Mouse (Mus musculus): ENCODE results near the gene Gsk3a.

The Gsk3a gene

DNA sequence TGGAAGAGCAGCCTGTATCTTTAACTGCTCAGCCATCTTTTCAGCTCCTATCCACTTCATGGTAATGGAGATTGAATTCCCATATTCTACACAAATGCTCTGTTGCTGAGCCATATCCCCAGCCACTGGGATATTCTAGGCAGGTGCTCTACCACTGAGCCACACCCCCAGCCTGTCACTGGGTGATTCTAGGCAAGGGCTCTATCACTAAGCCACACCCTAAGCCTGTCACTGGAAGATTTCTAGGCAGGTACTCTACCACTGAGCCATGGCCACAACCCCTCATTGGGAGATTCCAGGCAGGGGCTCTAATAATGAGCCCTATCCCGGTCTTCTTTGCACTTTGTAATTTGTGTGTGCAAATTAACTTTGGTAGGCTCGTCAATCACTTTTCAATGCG is 42.5 kb downstream of the Gsk3a start:
- no peak for DNase-seq (ENCODE audit: extremely low read depth, insufficient read length, low spot score)

DNA sequence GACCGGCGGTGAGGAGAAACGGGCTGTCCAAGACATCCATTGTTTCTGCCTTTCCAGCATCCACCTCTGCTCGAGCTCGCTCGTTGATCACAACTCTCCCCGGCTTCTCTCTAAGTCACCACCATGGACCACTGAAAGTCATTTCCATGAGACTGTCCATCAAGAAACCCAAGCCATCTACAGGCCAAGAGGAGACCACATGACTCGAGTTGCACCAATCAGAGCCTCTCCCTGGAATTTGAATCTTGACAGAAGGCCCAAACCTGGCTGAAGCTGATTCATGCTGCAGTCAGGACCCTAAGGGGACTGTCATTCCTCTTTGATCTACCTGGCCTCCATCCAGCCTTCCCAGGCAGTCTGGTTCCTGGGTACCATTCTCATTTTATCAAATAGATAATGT is 45.5 kb downstream of the Gsk3a start:
- DNase-seq (ENCODE audit: extremely low read depth, insufficient read length, low spot score): no peak

DNA sequence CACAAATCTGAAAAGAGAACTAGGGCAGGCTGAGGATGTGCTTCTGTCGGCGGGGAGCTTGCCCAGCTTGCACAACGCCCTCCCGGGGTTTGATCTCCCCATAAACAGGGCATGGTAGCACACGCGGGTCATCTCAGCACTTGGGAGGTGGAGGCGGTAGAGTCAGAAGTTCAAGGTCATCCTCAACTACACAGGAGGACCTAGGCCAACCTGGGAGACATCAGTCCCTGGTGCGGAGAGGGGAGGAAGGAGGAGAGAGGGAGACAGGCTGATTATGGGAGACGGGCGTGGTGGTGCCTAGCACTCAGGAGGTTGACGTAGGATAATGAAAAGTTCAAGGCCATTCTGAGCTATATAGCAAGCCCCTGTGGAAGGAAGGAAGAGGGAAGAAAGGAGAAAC is 46.8 kb downstream of the Gsk3a start:
- DNase-seq (ENCODE audit: extremely low read depth, insufficient read length, low spot score): no peak

DNA sequence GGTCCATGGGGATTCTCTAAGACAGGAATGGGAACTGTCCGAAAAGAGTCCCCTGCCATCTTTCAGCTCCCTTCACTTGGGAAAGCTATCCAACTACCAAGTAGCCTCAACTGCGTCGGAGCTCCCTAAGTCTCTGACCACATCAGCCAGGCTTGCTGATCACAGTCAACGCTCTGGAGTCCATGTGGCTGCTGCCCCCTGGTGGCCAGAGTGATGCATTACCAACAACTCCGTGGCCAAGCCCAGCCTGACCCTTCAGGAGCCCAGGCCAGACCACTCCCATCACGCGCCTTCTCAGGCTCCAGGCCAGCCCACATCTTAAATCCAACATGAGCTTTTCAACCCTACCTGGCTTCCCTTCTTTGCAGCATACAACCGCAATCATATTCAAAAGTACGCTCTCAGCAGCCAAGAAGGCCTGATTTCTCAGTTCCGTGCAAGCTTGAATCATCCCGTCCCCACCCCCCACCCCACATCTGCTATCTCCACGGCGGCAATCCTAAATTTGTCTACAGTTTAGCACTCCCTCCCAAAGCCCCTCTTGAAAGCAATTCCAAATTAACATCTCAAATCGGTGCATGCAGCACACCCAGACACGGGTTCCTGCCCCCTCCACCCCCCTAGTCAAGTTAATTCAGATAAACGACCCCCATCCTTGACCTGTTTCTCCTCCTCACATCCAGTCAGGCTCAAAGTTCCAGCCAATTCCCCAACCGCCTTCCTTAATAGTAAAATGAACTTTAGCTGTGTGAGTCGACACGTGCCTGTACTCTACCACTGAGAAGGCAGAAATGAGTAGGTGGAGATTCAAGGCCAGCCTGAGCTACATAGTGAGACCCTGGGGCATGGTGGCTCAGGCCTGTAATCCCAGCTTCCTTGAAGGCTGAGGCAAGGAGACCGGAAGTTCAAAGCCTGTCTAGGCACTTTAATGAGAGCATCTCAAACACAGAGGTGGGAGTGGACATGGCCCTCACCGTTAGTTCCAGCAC is 49.7 kb downstream of the Gsk3a start:
- DNase-seq (ENCODE audit: extremely low read depth, insufficient read length, low spot score): peak; percentile 66

DNA sequence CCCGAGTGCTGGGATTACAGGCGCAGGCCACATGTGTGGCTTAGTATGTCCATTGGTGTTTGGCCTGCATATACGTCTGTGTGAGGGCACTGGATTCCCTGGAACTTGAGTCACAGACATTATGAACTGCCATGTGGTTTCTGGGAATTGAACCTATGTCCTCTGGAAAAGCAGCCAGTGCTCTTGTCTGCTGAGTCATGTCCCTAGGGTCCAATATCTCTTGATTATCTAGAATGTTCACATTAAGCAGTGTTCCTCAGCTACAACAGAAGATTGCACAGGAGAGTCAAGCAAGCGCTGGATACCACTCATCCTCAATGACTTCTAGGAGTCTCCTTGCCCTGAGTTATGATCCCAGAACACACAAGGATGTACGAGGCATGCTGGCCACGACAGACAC is 53.6 kb downstream of the Gsk3a start:
- no peak for DNase-seq (ENCODE audit: extremely low read depth, insufficient read length, low spot score)

DNA sequence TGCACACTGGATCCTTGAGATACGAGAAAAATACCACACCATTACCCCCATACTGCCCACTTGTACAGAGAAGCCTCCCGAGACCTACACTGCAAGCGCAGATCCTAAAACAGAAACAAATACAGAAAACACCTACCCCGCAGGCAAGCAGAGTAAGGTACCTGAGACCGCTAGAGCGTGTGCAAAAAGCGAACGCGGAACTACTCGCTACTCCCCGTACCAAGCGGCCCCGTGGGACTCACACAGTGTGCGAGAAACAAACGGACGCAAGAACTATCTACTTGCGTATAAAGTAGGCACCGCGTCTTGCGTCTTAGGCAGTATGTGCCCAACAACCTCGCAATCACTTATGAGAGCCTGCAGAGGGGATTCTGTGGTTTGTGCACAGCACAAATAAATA is 55.8 kb downstream of the Gsk3a start:
- DNase-seq (ENCODE audit: extremely low read depth, insufficient read length, low spot score): no peak

DNA sequence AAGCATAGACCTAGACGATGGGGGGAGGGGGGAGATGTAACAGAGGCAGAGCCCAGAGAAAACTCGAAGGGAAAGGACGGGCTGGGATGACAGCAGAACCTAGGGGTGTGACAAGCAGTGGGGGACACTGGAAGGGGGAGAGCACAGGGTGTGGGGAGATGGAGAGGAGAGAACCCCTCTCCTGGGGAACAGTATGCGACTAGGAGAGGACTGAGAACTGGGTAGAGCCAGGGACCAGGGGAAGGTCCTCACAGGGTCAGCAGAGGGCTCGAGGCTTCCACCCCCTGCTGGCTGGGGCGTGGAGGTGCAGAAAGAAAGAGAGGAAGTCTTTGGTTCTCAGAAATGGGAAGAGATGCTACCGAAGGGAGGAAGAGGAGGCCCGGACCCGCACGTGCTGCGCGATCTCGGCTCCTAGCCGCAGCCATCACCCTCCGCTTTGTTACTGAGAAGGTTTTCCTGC is 56.3 kb downstream of the Gsk3a start:
- DNase-seq (ENCODE audit: extremely low read depth, insufficient read length, low spot score): no peak

DNA sequence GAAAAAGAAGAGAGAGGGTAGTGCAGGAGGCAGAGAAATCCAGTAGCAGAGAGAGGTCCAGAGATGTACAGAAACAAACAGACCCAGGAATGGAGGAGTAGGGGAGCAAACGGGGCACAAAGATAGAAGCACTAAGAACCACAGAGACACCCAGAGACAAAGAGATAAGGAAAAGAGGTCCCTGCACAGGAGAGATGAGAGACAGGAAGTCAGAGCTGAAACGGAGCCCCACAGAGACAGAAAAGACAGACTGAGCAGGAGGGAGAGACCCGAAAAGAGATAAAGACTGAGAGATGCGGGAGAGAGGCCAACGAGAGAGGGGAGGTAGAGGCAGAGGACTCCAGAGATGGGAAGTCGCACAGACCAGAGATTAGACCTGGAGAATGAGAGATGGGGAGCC is 57.1 kb downstream of the Gsk3a start:
- DNase-seq (ENCODE audit: extremely low read depth, insufficient read length, low spot score): no peak

DNA sequence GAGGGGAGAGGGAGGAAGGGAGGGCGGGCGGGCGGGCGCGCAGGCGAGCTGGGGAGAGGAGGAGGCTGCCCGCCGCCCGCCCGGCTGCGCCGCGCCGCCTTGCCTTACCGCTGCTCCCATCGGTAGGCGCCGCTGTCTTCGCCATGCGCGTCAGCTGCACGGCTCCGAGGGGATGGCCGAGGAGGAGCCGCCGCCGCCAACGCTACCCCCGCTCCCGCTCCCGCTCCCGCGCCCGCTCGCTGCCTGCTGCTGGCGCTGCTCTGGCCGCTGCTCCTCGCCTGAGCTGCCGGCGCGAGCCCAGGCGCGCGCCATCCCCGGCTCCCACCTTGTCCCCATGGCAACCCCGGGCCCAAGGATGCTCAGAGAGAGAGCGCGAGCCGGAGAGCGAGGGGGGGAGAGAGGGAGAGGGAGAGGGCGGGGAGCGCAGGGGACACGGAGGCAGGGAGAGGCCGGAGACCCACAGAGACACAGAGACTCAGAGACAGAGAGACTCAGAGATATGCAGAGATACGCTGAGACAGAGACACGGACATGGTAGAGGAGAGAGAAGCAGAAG is 58.0 kb downstream of the Gsk3a start, which contains the start of gene Pou2f2:
Gene Pou2f2, minus strand, starts transcription at position 121 of the 556 bp plus-strand sequence.
- DNase-seq (ENCODE audit: extremely low read depth, insufficient read length, low spot score): no peak

DNA sequence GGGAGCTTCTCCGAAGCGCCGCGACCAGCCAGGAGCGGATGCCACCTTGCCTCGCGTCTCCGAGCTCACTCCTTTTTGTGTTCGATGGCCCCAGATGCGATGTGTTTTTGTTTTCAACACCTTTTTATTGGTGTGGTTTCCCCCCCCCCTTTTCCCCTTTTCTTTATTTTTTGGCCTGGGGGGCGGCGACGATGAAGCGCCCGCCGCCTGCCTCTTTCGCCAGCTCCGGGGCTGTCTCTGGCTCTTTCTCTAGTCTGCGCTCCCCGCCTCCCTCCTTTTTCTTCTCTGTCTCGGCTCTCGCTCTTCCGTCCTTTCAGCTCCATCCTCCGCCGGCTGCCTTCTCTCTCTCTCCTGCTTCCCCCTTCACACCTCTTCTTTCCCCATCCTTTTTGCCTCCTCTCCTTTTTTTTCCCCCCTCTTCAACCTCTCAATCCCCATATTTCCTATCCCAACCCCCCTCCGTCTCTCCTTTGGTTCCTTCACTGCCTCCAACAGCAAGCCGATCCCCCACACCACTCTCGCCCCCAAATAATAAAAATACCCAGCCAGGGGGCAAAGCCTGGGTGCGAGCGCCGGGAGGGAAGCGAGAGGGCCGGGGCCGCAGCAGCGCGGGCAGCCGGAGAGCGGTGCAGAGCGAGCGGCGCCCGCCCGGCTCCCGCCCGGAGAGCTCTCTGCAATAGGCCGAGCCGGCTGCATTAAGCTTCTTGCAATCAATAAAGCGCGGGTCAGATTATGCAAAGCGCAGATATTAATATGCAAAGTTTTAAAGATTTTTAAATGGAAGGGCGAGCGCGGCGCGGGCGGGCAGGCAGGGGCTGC is 58.7 kb downstream of the Gsk3a start:
- DNase-seq (ENCODE audit: extremely low read depth, insufficient read length, low spot score): no peak

DNA sequence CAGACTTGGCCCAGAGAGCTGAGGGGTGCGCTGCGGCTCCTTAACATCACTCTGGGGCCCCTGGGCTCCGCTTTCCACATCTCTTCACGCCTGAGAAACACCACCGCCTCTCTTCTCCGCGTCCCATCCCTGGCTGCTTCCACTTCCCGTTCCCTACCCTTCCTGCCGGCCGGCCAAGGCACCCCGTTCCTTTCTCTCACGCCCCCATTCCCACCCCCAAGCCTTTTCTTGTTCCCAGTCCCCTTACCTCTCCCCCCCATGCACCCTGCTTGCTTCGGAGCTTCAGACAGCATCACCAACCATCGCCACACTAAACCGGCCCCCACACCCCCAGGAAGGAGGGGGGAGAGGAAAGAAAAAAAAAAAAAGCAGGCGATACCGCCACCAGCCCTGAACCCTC is 59.3 kb downstream of the Gsk3a start:
- no peak for DNase-seq (ENCODE audit: extremely low read depth, insufficient read length, low spot score)

Measured in 3134 (cell line).